Mouse (Mus musculus) erythroid progenitor cell, adult 5-6 weeks (primary cell): Measurements from ENCODE around the gene Lsm4. TPM values are rescaled to one million over a fixed set of nuclear protein-coding genes. Genes with fewer than 3 reads are reported as not detected.

Experiments used
- ATAC-seq: replicated peaks from 2 replicates; pipeline ENCODE4 v1.8.0; 2016; ENCODE audit warnings: moderate number of reproducible peaks, mild to moderate bottlenecking, moderate TSS enrichment, inconsistent platforms; ENCODE audit not compliant: poor library complexity, low FRiP score, severe bottlenecking
- total RNA-seq, 2 experiments: library from RNA; stranded (forward) in 1 of 2; stranded (reverse) in 1 of 2; fragments of 150-400 nt in 1 of 2; fragments of 186-747, 209-891 nt in 1 of 2; gene quantifications; 2 replicates each; pipeline versions ENCODE4 v1.2.3 to v1.2.4; 2015 to 2017; ENCODE audit warnings: low replicate concordance in 2 of 2

The Lsm4 gene
- total RNA-seq, 2 experiments from 2014 or later = 57.6 to 93.1 TPM

DNA sequence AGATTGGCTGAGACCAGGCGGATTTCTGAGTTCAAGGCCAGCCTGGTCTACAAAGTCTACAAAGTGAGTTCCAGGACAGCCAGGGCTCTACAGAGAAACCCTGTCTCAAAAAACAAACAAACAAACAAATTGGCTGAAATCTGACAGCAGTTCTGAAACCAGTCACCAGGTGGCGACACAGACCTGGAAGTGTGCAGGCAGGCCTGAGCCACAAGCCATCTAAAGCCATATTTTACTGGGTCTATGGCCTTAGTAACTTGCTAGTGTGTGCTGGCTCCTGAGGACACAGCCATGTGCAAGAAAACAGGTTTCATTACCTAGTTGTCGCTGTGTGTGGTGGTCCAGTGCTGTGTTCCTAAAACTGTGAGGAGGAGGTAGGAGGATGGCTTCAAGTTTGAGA is 47.7 kb downstream of the Lsm4 start:
- ATAC-seq = no peak

GRCm38 (mm10) chr8:70721601-70722000 is 48.6 kb downstream of the Lsm4 start:
- no peak for ATAC-seq

- no peak for ATAC-seq
Observed at GRCm38 (mm10) chr8:70723486-70724210, 50.6 kb downstream of the Lsm4 start, which contains the start of gene Pde4c. Pde4c (plus strand) TSS chr8:70723720.

- no peak for ATAC-seq
Observed at GRCm38 (mm10) chr8:70724216-70724615, 51.2 kb downstream of the Lsm4 start.

DNA sequence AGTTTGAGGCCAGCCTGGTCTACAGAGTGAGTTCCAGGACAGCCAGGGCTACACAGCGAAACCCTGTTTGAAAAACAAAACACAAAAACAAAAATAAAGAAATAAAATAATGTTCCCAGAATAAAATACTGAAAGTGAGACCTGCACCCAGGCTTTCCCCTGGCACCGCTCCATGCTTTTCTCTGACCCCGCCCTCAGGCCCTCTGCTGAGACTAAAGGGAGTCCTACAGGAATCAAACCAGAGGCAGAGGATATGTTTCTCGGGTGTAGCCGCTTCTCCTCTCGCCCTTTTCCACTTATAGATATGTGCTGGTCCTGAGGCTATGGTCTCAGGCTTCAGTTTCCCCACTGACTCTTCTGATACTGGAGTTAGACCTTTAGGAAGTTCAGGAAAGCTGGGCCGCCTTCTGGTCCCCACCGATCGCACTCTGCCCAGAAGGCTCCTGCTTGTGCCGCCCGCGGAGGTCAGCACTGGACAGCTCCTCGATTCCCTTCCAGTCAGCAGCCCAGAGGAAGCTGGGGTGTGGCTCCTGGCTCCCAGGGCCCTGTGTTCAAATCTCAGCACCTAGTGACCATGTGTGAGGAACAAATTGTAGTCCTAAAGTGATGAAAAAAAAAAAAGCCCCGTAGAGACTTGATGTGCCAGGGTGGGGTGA is 52.9 kb downstream of the Lsm4 start:
- ATAC-seq = no peak

- no peak for ATAC-seq
Observed at GRCm38 (mm10) chr8:70726721-70727120, 53.7 kb downstream of the Lsm4 start.

Other genes with a start within 250 kb of the Lsm4 start
- gene Crtc1, start 233.7 kb upstream of the Lsm4 start, total RNA-seq (2015; ENCODE audit: low replicate concordance) = 3.8 and 8.6 TPM in 2 replicates
- 0.64 and 2.3 TPM in 2 replicates for gene Crtc1, start 233.7 kb upstream of the Lsm4 start, total RNA-seq (2017; ENCODE audit: low replicate concordance)
- 5.0 and 10.1 TPM in 2 replicates for gene Klhl26, start 196.3 kb upstream of the Lsm4 start, total RNA-seq (2015; ENCODE audit: low replicate concordance)
- gene Klhl26, start 196.3 kb upstream of the Lsm4 start, total RNA-seq (2017; ENCODE audit: low replicate concordance) = 4.0 and 5.1 TPM in 2 replicates
- 3.2 TPM in 1 of 2 replicates, not detected in the other for gene Tmem59l, start 185.9 kb upstream of the Lsm4 start, total RNA-seq (2015; ENCODE audit: low replicate concordance)
- gene Tmem59l, start 185.9 kb upstream of the Lsm4 start, total RNA-seq (2017; ENCODE audit: low replicate concordance) = not detected in 2 replicates
- gene Crlf1, start 180.1 kb upstream of the Lsm4 start, total RNA-seq (2015; ENCODE audit: low replicate concordance) = not detected in 2 replicates
- gene Crlf1, start 180.1 kb upstream of the Lsm4 start, total RNA-seq (2017; ENCODE audit: low replicate concordance) = 1.4 TPM in 1 of 2 replicates, not detected in the other
- gene Rex1bd, start 166.5 kb upstream of the Lsm4 start, total RNA-seq (2015; ENCODE audit: low replicate concordance) = 22.3 TPM in 1 of 2 replicates, not detected in the other
- 17.8 and 19.6 TPM in 2 replicates for gene Rex1bd, start 166.5 kb upstream of the Lsm4 start, total RNA-seq (2017; ENCODE audit: low replicate concordance)
- gene Uba52, start 162.4 kb upstream of the Lsm4 start, total RNA-seq (2015; ENCODE audit: low replicate concordance) = 1,194 and 1,251 TPM in 2 replicates
- 418 and 1,480 TPM in 2 replicates for gene Uba52, start 162.4 kb upstream of the Lsm4 start, total RNA-seq (2017; ENCODE audit: low replicate concordance)
- 28.9 and 45.8 TPM in 2 replicates for gene Fkbp8, start 145.5 kb upstream of the Lsm4 start, total RNA-seq (2015; ENCODE audit: low replicate concordance)
- gene Fkbp8, start 145.5 kb upstream of the Lsm4 start, total RNA-seq (2017; ENCODE audit: low replicate concordance) = 74.7 and 94.6 TPM in 2 replicates
- gene Kxd1, start 145.3 kb upstream of the Lsm4 start, total RNA-seq (2015; ENCODE audit: low replicate concordance) = 27.8 and 34.4 TPM in 2 replicates
- 11.8 and 14.4 TPM in 2 replicates for gene Kxd1, start 145.3 kb upstream of the Lsm4 start, total RNA-seq (2017; ENCODE audit: low replicate concordance)
- gene Ell, start 133.8 kb upstream of the Lsm4 start, total RNA-seq (2015; ENCODE audit: low replicate concordance) = 10.5 and 22.3 TPM in 2 replicates
- gene Ell, start 133.8 kb upstream of the Lsm4 start, total RNA-seq (2017; ENCODE audit: low replicate concordance) = 2.8 and 15.5 TPM in 2 replicates
- gene Isyna1, start 78.9 kb upstream of the Lsm4 start, total RNA-seq (2015; ENCODE audit: low replicate concordance) = 5.8 and 15.9 TPM in 2 replicates
- 2.5 and 8.0 TPM in 2 replicates for gene Isyna1, start 78.9 kb upstream of the Lsm4 start, total RNA-seq (2017; ENCODE audit: low replicate concordance)
- 9.0 and 13.0 TPM in 2 replicates for gene Ssbp4, start 64.4 kb upstream of the Lsm4 start, total RNA-seq (2015; ENCODE audit: low replicate concordance)
- gene Ssbp4, start 64.4 kb upstream of the Lsm4 start, total RNA-seq (2017; ENCODE audit: low replicate concordance) = 18.1 and 30.6 TPM in 2 replicates
- 2.5 and 11.7 TPM in 2 replicates for gene Lrrc25, start 57.1 kb upstream of the Lsm4 start, total RNA-seq (2015; ENCODE audit: low replicate concordance)
- 2.3 and 3.5 TPM in 2 replicates for gene Lrrc25, start 57.1 kb upstream of the Lsm4 start, total RNA-seq (2017; ENCODE audit: low replicate concordance)
- gene Gdf15, start 40.8 kb upstream of the Lsm4 start, total RNA-seq (2015; ENCODE audit: low replicate concordance) = not detected in 2 replicates
- not detected in 2 replicates for gene Gdf15, start 40.8 kb upstream of the Lsm4 start, total RNA-seq (2017; ENCODE audit: low replicate concordance)
- 0.36 and 6.3 TPM in 2 replicates for gene Pgpep1, start 12.9 kb upstream of the Lsm4 start, total RNA-seq (2015; ENCODE audit: low replicate concordance)
- gene Pgpep1, start 12.9 kb upstream of the Lsm4 start, total RNA-seq (2017; ENCODE audit: low replicate concordance) = under 0.01 and 3.0 TPM in 2 replicates
- gene Jund, start 25.7 kb downstream of the Lsm4 start, total RNA-seq (2015; ENCODE audit: low replicate concordance) = 26.7 and 36.0 TPM in 2 replicates
- gene Jund, start 25.7 kb downstream of the Lsm4 start, total RNA-seq (2017; ENCODE audit: low replicate concordance) = 21.1 and 32.0 TPM in 2 replicates
- not detected in 2 replicates for gene Iqcn, start 30.2 kb downstream of the Lsm4 start, total RNA-seq (2015; ENCODE audit: low replicate concordance)
- not detected in 2 replicates for gene Iqcn, start 30.2 kb downstream of the Lsm4 start, total RNA-seq (2017; ENCODE audit: low replicate concordance)
- not detected in 2 replicates for gene Gm3336, start 45.3 kb downstream of the Lsm4 start, total RNA-seq (2015; ENCODE audit: low replicate concordance)
- not detected in 2 replicates for gene Gm3336, start 45.3 kb downstream of the Lsm4 start, total RNA-seq (2017; ENCODE audit: low replicate concordance)
- gene Pde4c, start 50.5 kb downstream of the Lsm4 start, total RNA-seq (2015; ENCODE audit: low replicate concordance) = 0.72 and 0.84 TPM in 2 replicates
- not detected in 2 replicates for gene Pde4c, start 50.5 kb downstream of the Lsm4 start, total RNA-seq (2017; ENCODE audit: low replicate concordance)
- gene Rab3a, start 81.4 kb downstream of the Lsm4 start, total RNA-seq (2015; ENCODE audit: low replicate concordance) = 7.1 TPM in 1 of 2 replicates, not detected in the other
- gene Rab3a, start 81.4 kb downstream of the Lsm4 start, total RNA-seq (2017; ENCODE audit: low replicate concordance) = 2.2 and 4.9 TPM in 2 replicates
- gene Mpv17l2, start 87.7 kb downstream of the Lsm4 start, total RNA-seq (2015; ENCODE audit: low replicate concordance) = 16.9 and 31.0 TPM in 2 replicates
- gene Mpv17l2, start 87.7 kb downstream of the Lsm4 start, total RNA-seq (2017; ENCODE audit: low replicate concordance) = 5.1 and 30.4 TPM in 2 replicates
- 3.8 and 5.4 TPM in 2 replicates for gene Pik3r2, start 103.5 kb downstream of the Lsm4 start, total RNA-seq (2015; ENCODE audit: low replicate concordance)
- 7.3 and 8.0 TPM in 2 replicates for gene Pik3r2, start 103.5 kb downstream of the Lsm4 start, total RNA-seq (2017; ENCODE audit: low replicate concordance)
- gene Mast3, start 131.8 kb downstream of the Lsm4 start, total RNA-seq (2015; ENCODE audit: low replicate concordance) = 13.4 and 14.4 TPM in 2 replicates
- 2.7 and 3.0 TPM in 2 replicates for gene Mast3, start 131.8 kb downstream of the Lsm4 start, total RNA-seq (2017; ENCODE audit: low replicate concordance)
- gene Il12rb1, start 135.2 kb downstream of the Lsm4 start, total RNA-seq (2015; ENCODE audit: low replicate concordance) = 0.84 and 1.1 TPM in 2 replicates
- 0.13 and 0.53 TPM in 2 replicates for gene Il12rb1, start 135.2 kb downstream of the Lsm4 start, total RNA-seq (2017; ENCODE audit: low replicate concordance)
- 35.0 and 62.9 TPM in 2 replicates for gene Arrdc2, start 166.5 kb downstream of the Lsm4 start, total RNA-seq (2015; ENCODE audit: low replicate concordance)
- gene Arrdc2, start 166.5 kb downstream of the Lsm4 start, total RNA-seq (2017; ENCODE audit: low replicate concordance) = 27.3 and 54.3 TPM in 2 replicates
- gene Kcnn1, start 190.0 kb downstream of the Lsm4 start, total RNA-seq (2015; ENCODE audit: low replicate concordance) = not detected in 2 replicates
- gene Kcnn1, start 190.0 kb downstream of the Lsm4 start, total RNA-seq (2017; ENCODE audit: low replicate concordance) = 0.26 TPM in 1 of 2 replicates, not detected in the other
- gene Ccdc124, start 200.7 kb downstream of the Lsm4 start, total RNA-seq (2015; ENCODE audit: low replicate concordance) = 18.0 and 20.9 TPM in 2 replicates
- 23.8 and 26.6 TPM in 2 replicates for gene Ccdc124, start 200.7 kb downstream of the Lsm4 start, total RNA-seq (2017; ENCODE audit: low replicate concordance)
- gene Slc5a5, start 219.5 kb downstream of the Lsm4 start, total RNA-seq (2015; ENCODE audit: low replicate concordance) = not detected in 2 replicates
- 0.13 TPM in 1 of 2 replicates, not detected in the other for gene Slc5a5, start 219.5 kb downstream of the Lsm4 start, total RNA-seq (2017; ENCODE audit: low replicate concordance)
- 2,088 and 2,332 TPM in 2 replicates for gene Rpl18a, start 224.2 kb downstream of the Lsm4 start, total RNA-seq (2015; ENCODE audit: low replicate concordance)
- gene Rpl18a, start 224.2 kb downstream of the Lsm4 start, total RNA-seq (2017; ENCODE audit: low replicate concordance) = 517 and 689 TPM in 2 replicates
- 4.2 and 6.1 TPM in 2 replicates for gene Map1s, start 232.7 kb downstream of the Lsm4 start, total RNA-seq (2015; ENCODE audit: low replicate concordance)
- gene Map1s, start 232.7 kb downstream of the Lsm4 start, total RNA-seq (2017; ENCODE audit: low replicate concordance) = 1.8 and 3.7 TPM in 2 replicates